Mouse (Mus musculus): ENCODE results near the gene 2610507B11Rik. TPM values are rescaled to one million over a fixed set of nuclear protein-coding genes. Genes with fewer than 3 reads are reported as not detected.

The 2610507B11Rik gene
- polyA plus RNA-seq, 1 experiment: 51.7 TPM

GRCm38 (mm10) chr11:78324965-78325364 is 63.4 kb downstream of the 2610507B11Rik start:
- H3K4me1 ChIP-seq (ENCODE audit: control insufficient read depth, insufficient read depth, insufficient read length, low read length): peaks cover 6% of the 10 kb centered on the region; the same call in 1 of the 2 replicates
- no peaks in the 10 kb centered on the region for H3K27me3 ChIP-seq (ENCODE audit: control insufficient read depth, insufficient read depth, low read length)
- no peak overlapping the region for H3K4me3 ChIP-seq (ENCODE audit: low read depth, low read length)
- TF ChIP-seq CTCF (IDR thresholded peaks at IDR 0.05; ENCODE audit: extremely low read depth, insufficient read length, insufficient replicate concordance, low read depth, low read length): no peak
- TF ChIP-seq POLR2A (IDR thresholded peaks at IDR 0.05; ENCODE audit: low read depth, low read length): no peak
- WGBS: 92% methylated on average over 12 of the region's 12 CpGs
- peaks cover 4% of the 10 kb centered on the region for H3K36me3 ChIP-seq (ENCODE audit: control insufficient read depth, insufficient read depth, low read length)
- H3K27ac ChIP-seq (ENCODE audit: insufficient read depth, low read depth, low read length): no peak overlapping the region

GRCm38 (mm10) chr11:78327215-78327614 is 65.7 kb downstream of the 2610507B11Rik start:
- Histone ChIP-seq H3K4me1 (ENCODE audit: control insufficient read depth, insufficient read depth, insufficient read length, low read length) (peaks cover 6% of the 10 kb centered on the region; the same call in 1 of the 2 replicates), H3K27me3 (ENCODE audit: control insufficient read depth, insufficient read depth, low read length) (no peaks in the 10 kb centered on the region), H3K36me3 (ENCODE audit: control insufficient read depth, insufficient read depth, low read length) (no peaks in the 10 kb centered on the region), H3K27ac (ENCODE audit: insufficient read depth, low read depth, low read length) (no peak overlapping the region), H3K4me3 (ENCODE audit: low read depth, low read length) (no peak overlapping the region)
- TF ChIP-seq CTCF (IDR thresholded peaks at IDR 0.05; ENCODE audit: extremely low read depth, insufficient read length, insufficient replicate concordance, low read depth, low read length) (no peak), POLR2A (IDR thresholded peaks at IDR 0.05; ENCODE audit: low read depth, low read length) (no peak)
- 94% methylated on average over 4 of the region's 4 CpGs for WGBS

GRCm38 (mm10) chr11:78327634-78328511 is 66.3 kb downstream of the 2610507B11Rik start, which contains the start of gene Pigs:
Gene Pigs (plus strand): TSS chr11:78328415.
- H3K27ac ChIP-seq (ENCODE audit: insufficient read depth, low read depth, low read length): peak within 1 kb of the TSS; percentile 67
- peaks cover 3% of the 10 kb centered on the region; the same call in 1 of the 2 replicates for H3K4me1 ChIP-seq (ENCODE audit: control insufficient read depth, insufficient read depth, insufficient read length, low read length)
- WGBS: 7% methylated on average over 37 of the region's 37 CpGs
- peak within 1 kb of the TSS; percentile 84 for H3K4me3 ChIP-seq (ENCODE audit: low read depth, low read length)
- no peaks in the 10 kb centered on the region for H3K36me3 ChIP-seq (ENCODE audit: control insufficient read depth, insufficient read depth, low read length)
- H3K27me3 ChIP-seq (ENCODE audit: control insufficient read depth, insufficient read depth, low read length): no peaks in the 10 kb centered on the region
- TF ChIP-seq POLR2A (IDR thresholded peaks at IDR 0.05; ENCODE audit: low read depth, low read length): peak; percentile 74; the same call in 1 of the 2 replicates
- TF ChIP-seq CTCF (IDR thresholded peaks at IDR 0.05; ENCODE audit: extremely low read depth, insufficient read length, insufficient replicate concordance, low read depth, low read length): peak; percentile 28; the same call in 1 of the 2 replicates

DNA sequence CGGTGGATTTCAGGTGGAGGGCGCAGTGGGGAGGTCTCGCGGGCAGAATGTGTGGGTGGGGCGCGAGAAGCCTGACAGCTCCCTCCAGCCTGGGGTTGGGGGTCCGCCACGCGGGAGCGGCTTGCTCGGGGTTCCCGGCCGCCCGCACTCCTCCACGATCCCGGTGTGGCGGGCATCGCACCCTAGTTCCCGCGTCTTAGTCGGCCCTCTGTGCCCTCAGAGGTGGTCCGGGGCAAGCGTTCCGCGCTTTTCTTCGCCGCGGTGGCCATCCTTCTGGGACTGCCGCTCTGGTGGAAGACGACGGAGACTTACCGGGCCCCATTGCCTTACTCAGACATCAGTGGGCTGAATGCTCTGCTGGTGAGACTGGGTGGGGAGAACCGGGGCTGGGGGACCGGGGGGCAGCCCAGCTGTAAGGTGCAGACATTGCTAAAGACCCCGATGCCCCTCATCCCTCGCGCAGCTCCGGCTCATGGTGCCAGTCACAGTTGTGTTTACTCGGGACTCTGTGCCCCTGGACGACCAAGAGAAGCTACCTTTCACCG is 67.0 kb downstream of the 2610507B11Rik start:
- 1% methylated on average over 41 of the region's 41 CpGs for WGBS
- Histone ChIP-seq H3K27ac (ENCODE audit: insufficient read depth, low read depth, low read length) (no peak overlapping the region), H3K36me3 (ENCODE audit: control insufficient read depth, insufficient read depth, low read length) (peaks cover 4% of the 10 kb centered on the region), H3K4me1 (ENCODE audit: control insufficient read depth, insufficient read depth, insufficient read length, low read length) (peaks cover under 1% of the 10 kb centered on the region; the same call in 1 of the 2 replicates), H3K4me3 (ENCODE audit: low read depth, low read length) (peak overlapping the region; percentile 84), H3K27me3 (ENCODE audit: control insufficient read depth, insufficient read depth, low read length) (no peaks in the 10 kb centered on the region)
- no peak for TF ChIP-seq CTCF (IDR thresholded peaks at IDR 0.05; ENCODE audit: extremely low read depth, insufficient read length, insufficient replicate concordance, low read depth, low read length)
- no peak for TF ChIP-seq POLR2A (IDR thresholded peaks at IDR 0.05; ENCODE audit: low read depth, low read length)

DNA sequence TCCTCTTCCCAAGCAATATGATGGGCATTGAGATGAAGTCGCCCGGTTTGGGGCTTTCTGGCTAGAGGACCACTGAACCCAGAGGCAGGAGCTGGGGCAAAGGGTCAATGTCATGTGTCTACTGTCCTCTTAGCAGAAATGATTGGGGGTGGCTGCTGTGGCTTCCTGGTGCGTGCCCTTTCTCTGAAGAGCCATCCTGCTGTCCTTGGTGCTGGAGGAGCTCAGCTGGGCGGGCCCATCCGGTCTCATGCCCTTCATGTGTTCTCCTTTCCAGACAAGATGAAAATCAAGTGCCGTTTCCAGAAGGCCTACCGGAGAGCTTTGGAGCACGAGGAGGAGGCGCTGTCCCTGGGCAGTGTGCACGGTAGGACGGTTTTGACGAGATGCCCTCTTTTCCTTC is 71.1 kb downstream of the 2610507B11Rik start:
- Histone ChIP-seq H3K27ac (ENCODE audit: insufficient read depth, low read depth, low read length) (no peak overlapping the region), H3K4me3 (ENCODE audit: low read depth, low read length) (no peak overlapping the region), H3K4me1 (ENCODE audit: control insufficient read depth, insufficient read depth, insufficient read length, low read length) (no peaks in the 10 kb centered on the region), H3K36me3 (ENCODE audit: control insufficient read depth, insufficient read depth, low read length) (peaks cover 26% of the 10 kb centered on the region), H3K27me3 (ENCODE audit: control insufficient read depth, insufficient read depth, low read length) (no peaks in the 10 kb centered on the region)
- TF ChIP-seq CTCF (IDR thresholded peaks at IDR 0.05; ENCODE audit: extremely low read depth, insufficient read length, insufficient replicate concordance, low read depth, low read length) (no peak), POLR2A (IDR thresholded peaks at IDR 0.05; ENCODE audit: low read depth, low read length) (no peak)
- 96% methylated on average over 12 of the region's 12 CpGs for WGBS

DNA sequence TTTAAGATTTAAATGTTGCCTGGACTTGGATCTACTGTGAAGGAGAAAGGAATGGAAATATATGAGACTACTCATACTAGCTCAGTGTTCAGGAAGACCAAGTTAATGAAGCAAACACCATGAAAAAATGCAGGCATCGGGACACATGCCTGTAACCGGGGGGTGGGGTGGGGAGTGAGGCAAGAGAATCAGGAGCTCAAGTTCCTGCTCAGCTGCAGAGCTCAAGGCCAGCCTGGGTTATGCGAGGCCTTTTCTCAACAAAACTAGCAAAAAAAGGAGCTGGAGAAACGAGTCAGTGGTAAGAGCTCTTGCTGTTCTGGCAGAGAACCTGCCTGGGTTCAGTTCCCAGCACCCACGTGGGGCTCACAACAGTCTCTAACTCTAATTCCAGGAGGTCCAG is 72.4 kb downstream of the 2610507B11Rik start:
- Histone ChIP-seq H3K4me1 (ENCODE audit: control insufficient read depth, insufficient read depth, insufficient read length, low read length) (no peaks in the 10 kb centered on the region), H3K4me3 (ENCODE audit: low read depth, low read length) (no peak overlapping the region), H3K27me3 (ENCODE audit: control insufficient read depth, insufficient read depth, low read length) (no peaks in the 10 kb centered on the region), H3K27ac (ENCODE audit: insufficient read depth, low read depth, low read length) (no peak overlapping the region), H3K36me3 (ENCODE audit: control insufficient read depth, insufficient read depth, low read length) (peaks cover 31% of the 10 kb centered on the region)
- WGBS: 94% methylated on average over 5 of the region's 5 CpGs
- no peak for TF ChIP-seq POLR2A (IDR thresholded peaks at IDR 0.05; ENCODE audit: low read depth, low read length)
- no peak for TF ChIP-seq CTCF (IDR thresholded peaks at IDR 0.05; ENCODE audit: extremely low read depth, insufficient read length, insufficient replicate concordance, low read depth, low read length)

DNA sequence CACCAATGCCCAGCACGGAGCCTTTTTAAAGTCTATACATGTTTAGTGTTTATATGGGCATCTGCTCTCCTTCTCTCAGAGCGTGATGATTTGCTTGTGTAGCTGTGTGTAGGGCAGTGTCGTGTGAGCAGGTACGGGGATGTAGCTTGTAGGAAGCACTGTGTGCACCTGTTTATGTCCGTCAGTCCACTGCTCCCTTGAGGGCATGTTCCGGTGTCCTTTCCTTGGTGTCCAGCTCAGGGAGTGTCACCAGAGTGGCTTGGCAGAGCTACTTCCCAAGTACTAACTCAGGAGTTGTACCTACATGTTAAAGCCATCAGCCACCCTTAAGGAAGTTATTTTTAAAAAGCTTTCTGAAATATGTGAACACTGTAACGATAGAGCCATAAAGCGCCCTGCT is 75.5 kb downstream of the 2610507B11Rik start:
- H3K27ac ChIP-seq (ENCODE audit: insufficient read depth, low read depth, low read length): no peak overlapping the region
- H3K27me3 ChIP-seq (ENCODE audit: control insufficient read depth, insufficient read depth, low read length): no peaks in the 10 kb centered on the region
- no peaks in the 10 kb centered on the region for H3K4me1 ChIP-seq (ENCODE audit: control insufficient read depth, insufficient read depth, insufficient read length, low read length)
- H3K4me3 ChIP-seq (ENCODE audit: low read depth, low read length): no peak overlapping the region
- 95% methylated on average over 8 of the region's 8 CpGs for WGBS
- TF ChIP-seq CTCF (IDR thresholded peaks at IDR 0.05; ENCODE audit: extremely low read depth, insufficient read length, insufficient replicate concordance, low read depth, low read length): no peak
- TF ChIP-seq POLR2A (IDR thresholded peaks at IDR 0.05; ENCODE audit: low read depth, low read length): no peak
- peaks cover 51% of the 10 kb centered on the region for H3K36me3 ChIP-seq (ENCODE audit: control insufficient read depth, insufficient read depth, low read length)

Other genes with a start within 250 kb of the 2610507B11Rik start
- gene Dhrs13, start 229.5 kb upstream of the 2610507B11Rik start, polyA plus RNA-seq (2012; rRNA removed): 3.8 and 3.9 TPM in 2 replicates
- 16.2 and 19.7 TPM in 2 replicates for gene Flot2, start 223.8 kb upstream of the 2610507B11Rik start, polyA plus RNA-seq (2012; rRNA removed)
- 12.2 and 17.3 TPM in 2 replicates for gene Eral1, start 181.4 kb upstream of the 2610507B11Rik start, polyA plus RNA-seq (2012; rRNA removed)
- 13.1 and 29.2 TPM in 2 replicates for gene Fam222b, start 167.1 kb upstream of the 2610507B11Rik start, polyA plus RNA-seq (2012; rRNA removed)
- gene Traf4, start 96.2 kb upstream of the 2610507B11Rik start, polyA plus RNA-seq (2012; rRNA removed): 50.3 and 99.5 TPM in 2 replicates
- 5.0 and 6.6 TPM in 2 replicates for gene Nek8, start 85.1 kb upstream of the 2610507B11Rik start, polyA plus RNA-seq (2012; rRNA removed)
- gene Tlcd1, start 85.0 kb upstream of the 2610507B11Rik start, polyA plus RNA-seq (2012; rRNA removed): 15.0 and 15.3 TPM in 2 replicates
- gene Rpl23a, start 78.2 kb upstream of the 2610507B11Rik start, polyA plus RNA-seq (2012; rRNA removed): 31.9 and 66.4 TPM in 2 replicates
- gene Rab34, start 73.3 kb upstream of the 2610507B11Rik start, polyA plus RNA-seq (2012; rRNA removed): 12.2 and 13.0 TPM in 2 replicates
- gene Proca1, start 68.4 kb upstream of the 2610507B11Rik start, polyA plus RNA-seq (2012; rRNA removed): 0.11 TPM in 1 of 2 replicates, not detected in the other
- 91.3 and 125 TPM in 2 replicates for gene Sdf2, start 16.0 kb upstream of the 2610507B11Rik start, polyA plus RNA-seq (2012; rRNA removed)
- gene Supt6, start 15.8 kb upstream of the 2610507B11Rik start, polyA plus RNA-seq (2012; rRNA removed): 19.2 and 28.5 TPM in 2 replicates
- 0.14 and 0.18 TPM in 2 replicates for gene BC030499, start 29.1 kb downstream of the 2610507B11Rik start, polyA plus RNA-seq (2012; rRNA removed)
- gene Spag5, start 39.8 kb downstream of the 2610507B11Rik start, polyA plus RNA-seq (2012; rRNA removed): 5.1 and 7.5 TPM in 2 replicates
- gene Aldoc, start 61.2 kb downstream of the 2610507B11Rik start, polyA plus RNA-seq (2012; rRNA removed): 8.8 and 11.7 TPM in 2 replicates
- 47.6 and 70.8 TPM in 2 replicates for gene Pigs, start 66.7 kb downstream of the 2610507B11Rik start, polyA plus RNA-seq (2012; rRNA removed)
- 12.7 and 13.3 TPM in 2 replicates for gene Unc119, start 81.7 kb downstream of the 2610507B11Rik start, polyA plus RNA-seq (2012; rRNA removed)
- 0.06 TPM in 1 of 2 replicates, not detected in the other for gene Foxn1, start 124.8 kb downstream of the 2610507B11Rik start, polyA plus RNA-seq (2012; rRNA removed)
- gene Slc13a2, start 160.5 kb downstream of the 2610507B11Rik start, polyA plus RNA-seq (2012; rRNA removed): 24.9 and 374 TPM in 2 replicates
- gene Slc46a1, start 203.9 kb downstream of the 2610507B11Rik start, polyA plus RNA-seq (2012; rRNA removed): 117 and 341 TPM in 2 replicates
- gene Sarm1, start 236.0 kb downstream of the 2610507B11Rik start, polyA plus RNA-seq (2012; rRNA removed): 0.43 and 0.60 TPM in 2 replicates
- 3.2 and 21.1 TPM in 2 replicates for gene Vtn, start 237.3 kb downstream of the 2610507B11Rik start, polyA plus RNA-seq (2012; rRNA removed)
- gene Sebox, start 241.7 kb downstream of the 2610507B11Rik start, polyA plus RNA-seq (2012; rRNA removed): not detected in 2 replicates